Mouse (Mus musculus) cerebellum, adult 2 months (tissue): Measurements from ENCODE around the gene Grifin. TPM values are rescaled to one million over a fixed set of nuclear protein-coding genes. Genes with fewer than 3 reads are reported as not detected.

Experiments used
- DNase-seq, 2 experiments: peaks; one replicate each; pipeline ENCODE4 v3.0.0; 2021
- H3K27ac ChIP-seq: fragments of 200-500 bp; 2 replicates; pipeline ENCODE4 v1.5.1; 2012; ENCODE audit warnings: low read length, control low read depth, inconsistent platforms; ENCODE audit not compliant: insufficient read depth
- H3K27me3 ChIP-seq: fragments of 200-500 bp; 2 replicates; pipeline ENCODE4 v1.6.1; 2012; ENCODE audit warnings: inconsistent platforms, mild to moderate bottlenecking, low read length, moderate library complexity; ENCODE audit not compliant: control insufficient read depth, insufficient read depth
- H3K4me1 ChIP-seq: fragments of 200-500 bp; 2 replicates; pipeline ENCODE4 v1.6.1; 2011; ENCODE audit warnings: low read length; ENCODE audit not compliant: control insufficient read depth, insufficient read depth
- H3K4me3 ChIP-seq: fragments of 200-500 bp; replicated peaks from 2 replicates; pipeline ENCODE3; 2011; ENCODE audit warnings: mild to moderate bottlenecking, low read depth, low read length, control low read depth; ENCODE audit not compliant: insufficient read depth
- CTCF ChIP-seq: fragments of 200-500 bp; IDR thresholded peaks from 2 replicates; pipeline ENCODE4 v1.5.1; 2011; ENCODE audit warnings: low read depth, mild to moderate bottlenecking, control low read depth, low read length, moderate library complexity, borderline replicate concordance; ENCODE audit not compliant: insufficient read depth
- POLR2A ChIP-seq: fragments of 200-500 bp; IDR thresholded peaks from 2 replicates; pipeline ENCODE4 v1.6.1; 2011; ENCODE audit warnings: low read length, control low read depth, borderline replicate concordance; ENCODE audit not compliant: insufficient read depth
- WGBS: fragments of 180-500 bp; shearing (Covaris S2); methylation state at CpG from one replicate; pipeline ENCODE4 v1.1.7; 2018; 5-methylcytosine and 5-hydroxymethylcytosine counted together
- polyA plus RNA-seq: library from polyadenylated mRNA; depleted of rRNA; stranded (reverse); fragments of >200 nt; gene quantifications from 2 replicates; pipeline ENCODE4 v1.2.3, GENCODE M21; 2012

Grifin gene
- polyA plus RNA-seq, 1 experiment: 0.82 TPM

DNA sequence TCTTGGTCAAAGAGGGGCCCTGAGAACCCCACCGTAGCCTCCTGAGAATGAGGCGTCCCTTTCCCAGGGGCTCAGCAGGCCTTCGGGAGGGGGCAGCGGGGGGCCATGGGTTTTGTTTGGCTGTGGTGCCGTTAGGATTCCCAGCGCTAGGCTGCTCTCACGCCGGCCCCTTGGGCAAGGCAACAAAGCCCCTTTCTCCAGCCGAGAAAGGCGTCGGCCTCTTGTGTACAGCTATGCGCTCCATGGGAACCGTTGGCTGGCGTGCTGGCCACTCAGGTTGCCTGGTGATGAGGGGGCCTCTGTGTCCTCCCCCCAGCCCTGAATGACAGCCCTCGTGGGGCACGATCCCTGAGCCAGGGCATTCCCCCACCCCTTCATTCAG lies 43.8 kb upstream of the Grifin start:
- DNase-seq: no peak
- WGBS: 5% methylated on average over 16 of the region's 16 CpGs
- H3K27me3 ChIP-seq: no peaks in the 10 kb centered on the region; the same call in 1 of the 2 replicates

DNA sequence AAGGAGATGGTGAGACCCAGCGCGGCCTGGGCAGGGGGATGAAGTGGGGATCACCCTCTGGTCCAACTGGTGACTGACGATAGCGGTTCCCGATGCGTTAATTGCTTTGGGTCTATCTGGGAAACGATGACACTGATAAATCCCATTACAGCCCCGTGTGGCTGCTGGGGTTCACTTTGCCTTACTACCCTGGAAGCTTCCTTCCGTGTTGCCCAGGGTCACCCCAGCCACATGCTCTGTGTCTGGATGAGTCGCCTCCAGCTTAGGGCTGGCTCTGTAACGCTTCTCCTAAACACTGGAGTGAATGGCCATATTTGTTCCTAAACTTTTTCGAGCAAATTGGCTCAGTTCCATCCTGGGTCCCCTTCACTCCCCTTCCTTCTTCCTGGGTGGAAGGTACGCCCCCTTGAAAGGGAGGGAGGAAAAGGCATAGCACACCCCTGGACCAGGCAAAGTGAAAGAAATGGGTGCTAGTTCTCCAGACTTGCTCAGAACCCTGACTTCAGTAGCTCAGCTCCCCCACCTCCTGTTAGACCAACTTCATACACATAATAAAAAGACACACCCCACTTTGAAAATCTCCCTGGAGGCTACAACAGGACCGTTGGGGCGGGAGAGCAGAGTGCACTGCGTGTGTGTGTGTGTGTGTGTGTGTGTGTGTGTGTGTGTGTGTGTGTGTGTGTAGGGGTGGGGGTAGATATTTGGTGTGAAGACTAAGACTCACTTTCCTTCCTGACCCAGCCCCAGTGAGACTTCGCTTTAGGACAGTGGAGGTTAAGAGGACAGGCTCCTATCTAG lies 43.2 kb upstream of the Grifin start:
- Histone ChIP-seq H3K27ac (peak overlapping the region; percentile 67; the same call in 1 of the 2 replicates), H3K27me3 (no peaks in the 10 kb centered on the region; the same call in 1 of the 2 replicates), H3K4me1 (no peaks in the 10 kb centered on the region; the same call in 1 of the 2 replicates), H3K4me3 (peak overlapping the region; percentile 55)
- TF ChIP-seq POLR2A: no peak
- no peak for TF ChIP-seq CTCF
- 5% methylated on average over 17 of the region's 17 CpGs for WGBS
- DNase-seq: no peak

More for the DNA sequence above, 43.8 kb upstream of the Grifin start:
- no peak for TF ChIP-seq POLR2A
- TF ChIP-seq CTCF: no peak
- Histone ChIP-seq H3K27ac (peak overlapping the region; percentile 22; the same call in 1 of the 2 replicates), H3K4me3 (peak overlapping the region; percentile 55), H3K4me1 (no peaks in the 10 kb centered on the region; the same call in 1 of the 2 replicates)

- TF ChIP-seq CTCF: no peak
- TF ChIP-seq POLR2A: peak; percentile 37; the same call in 1 of the 2 replicates
- peak within 1 kb of the TSS; percentile 67; the same call in 1 of the 2 replicates for H3K27ac ChIP-seq
- H3K4me1 ChIP-seq: no peaks in the 10 kb centered on the region; the same call in 1 of the 2 replicates
- peak; percentile 50 to 60 for DNase-seq
- WGBS: under 1% methylated on average over 91 of the region's 91 CpGs
- no peaks in the 10 kb centered on the region; the same call in 1 of the 2 replicates for H3K27me3 ChIP-seq
- H3K4me3 ChIP-seq: peak within 1 kb of the TSS; percentile 55
Measured at GRCm38 (mm10) chr5:140607001-140607835, 42.3 kb upstream of the Grifin start, which contains the start of gene Lfng. TSS of gene Lfng (plus strand) at chr5:140607320.

DNA sequence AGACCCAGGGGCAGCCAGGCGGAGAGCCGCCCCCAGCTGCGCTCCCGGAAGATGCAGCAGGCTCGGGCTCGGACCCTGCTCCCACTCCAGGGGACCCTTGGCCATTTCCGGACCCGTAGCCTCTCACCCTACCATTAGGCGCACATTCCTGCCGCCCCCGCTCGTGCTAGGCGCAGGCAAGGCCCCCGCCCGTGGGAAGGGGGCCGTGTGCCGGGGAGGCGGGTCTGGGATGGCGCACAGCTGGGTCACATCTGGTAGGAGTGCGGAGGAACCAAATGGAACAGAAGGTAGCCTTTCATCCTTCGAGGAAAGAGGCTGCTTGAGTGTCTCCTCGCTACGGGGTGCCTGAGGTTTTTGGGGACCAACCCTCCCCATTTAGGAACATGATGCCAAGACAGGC lies 41.5 kb upstream of the Grifin start:
- Histone ChIP-seq H3K27ac (no peak overlapping the region), H3K4me3 (no peak overlapping the region), H3K27me3 (no peaks in the 10 kb centered on the region; the same call in 1 of the 2 replicates), H3K4me1 (no peaks in the 10 kb centered on the region; the same call in 1 of the 2 replicates)
- DNase-seq: no peak
- TF ChIP-seq CTCF (no peak), POLR2A (no peak)
- WGBS: 1% methylated on average over 23 of the region's 23 CpGs

DNA sequence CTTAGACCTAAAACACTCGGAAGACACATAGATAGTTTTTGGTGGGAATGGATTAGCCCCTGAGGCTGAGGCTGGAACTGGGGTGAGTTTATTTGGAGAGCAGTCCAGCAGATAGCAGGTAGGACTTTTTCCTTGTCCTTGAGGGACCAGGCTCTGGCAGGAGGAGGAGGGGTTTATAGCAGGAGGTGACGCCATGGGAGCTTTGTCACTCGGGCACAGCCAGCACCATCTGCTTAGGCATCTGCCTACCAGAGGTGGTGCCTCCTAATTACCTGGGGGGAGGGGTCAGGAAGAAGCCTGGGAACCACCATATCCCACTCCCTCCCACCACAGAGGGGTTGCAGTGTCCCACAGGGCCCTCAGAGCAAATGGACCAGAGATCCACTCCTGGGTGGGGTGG lies 40.4 kb upstream of the Grifin start:
- Histone ChIP-seq H3K27ac (no peak overlapping the region), H3K4me3 (no peak overlapping the region), H3K27me3 (no peaks in the 10 kb centered on the region; the same call in 1 of the 2 replicates), H3K4me1 (no peaks in the 10 kb centered on the region; the same call in 1 of the 2 replicates)
- no peak for DNase-seq
- no peak for TF ChIP-seq CTCF
- no peak for TF ChIP-seq POLR2A
- 34% methylated on average over 3 of the region's 3 CpGs for WGBS

GRCm38 (mm10) chr5:140604386-140604785 lies 39.5 kb upstream of the Grifin start:
- DNase-seq: no peak
- no peak overlapping the region for H3K4me3 ChIP-seq
- WGBS: 72% methylated on average over 8 of the region's 8 CpGs
- TF ChIP-seq CTCF: no peak
- TF ChIP-seq POLR2A: no peak
- H3K4me1 ChIP-seq: no peaks in the 10 kb centered on the region; the same call in 1 of the 2 replicates
- H3K27me3 ChIP-seq: no peaks in the 10 kb centered on the region; the same call in 1 of the 2 replicates
- no peak overlapping the region for H3K27ac ChIP-seq

DNA sequence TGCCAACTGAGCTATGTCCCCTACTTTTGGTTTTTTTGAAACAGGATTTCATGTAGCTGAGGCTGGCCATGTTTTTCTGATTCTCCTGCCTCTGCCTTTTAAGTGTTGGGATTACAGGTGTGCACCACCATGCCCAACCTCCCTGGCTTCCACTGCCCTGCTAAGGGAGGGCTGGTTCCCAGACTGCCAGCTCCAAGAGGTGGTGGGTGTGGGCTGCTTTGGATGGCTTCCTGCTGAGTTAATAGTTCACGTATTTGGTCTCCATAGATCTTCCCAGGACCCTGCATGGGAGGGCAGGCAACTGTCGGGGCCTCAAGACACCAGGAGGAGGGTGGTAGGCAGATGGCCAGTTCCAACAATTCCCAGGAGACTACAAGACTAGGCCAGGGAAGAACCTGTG lies 37.7 kb upstream of the Grifin start:
- TF ChIP-seq POLR2A (no peak), CTCF (no peak)
- Histone ChIP-seq H3K27me3 (no peaks in the 10 kb centered on the region; the same call in 1 of the 2 replicates), H3K4me1 (no peaks in the 10 kb centered on the region; the same call in 1 of the 2 replicates), H3K27ac (no peak overlapping the region), H3K4me3 (no peak overlapping the region)
- no peak for DNase-seq
- WGBS: 43% methylated on average over 2 of the region's 2 CpGs
